Comparison of ENCODE assay signal across 20 mouse cellular contexts in the genomic region with DNA sequence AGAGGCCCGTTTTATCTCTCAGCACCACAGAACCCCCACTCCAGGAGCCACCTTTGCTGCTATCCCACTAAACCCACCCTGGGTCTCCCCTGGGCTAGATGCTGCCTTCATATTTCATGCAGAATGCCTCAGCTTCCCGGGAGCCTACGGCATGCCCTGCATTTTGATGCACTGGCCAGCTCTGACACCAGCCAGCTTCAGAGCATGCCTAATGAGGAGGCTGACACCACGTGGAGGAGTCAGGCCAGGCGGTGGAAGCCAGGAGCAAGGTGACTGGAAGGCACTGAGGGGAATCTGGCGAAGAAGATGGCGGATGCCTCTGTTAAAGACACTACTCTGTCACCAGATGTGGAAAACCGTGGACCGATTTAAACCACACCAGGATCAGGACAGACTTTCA.
DNase-seq lines count a peak whose midpoint lies in the region; ATAC-seq and TF ChIP-seq lines count a peak whose summit lies in the region.
"Had no signal": no experiment of that assay in that cellular context is flagged by ENCODE, and none has a peak within 500 bp of the region (broad histone marks: within the 10 kb centered on the region; RNA-seq: fewer than 3 reads in every experiment).

No protein-coding gene starts in this region.

- no peaks in the 10 kb centered on the region for H3K9me3 ChIP-seq in heart, embryonic 10.5 days
- no peaks in the 10 kb centered on the region for H3K9me3 ChIP-seq in hindbrain, embryonic 13.5 days
- H3K9me3 ChIP-seq in midbrain, embryonic 14.5 days (ENCODE audit: control insufficient read depth, low read length), result no peaks in the 10 kb centered on the region
- H3K9me3 ChIP-seq: embryonic facial prominence, embryonic 10.5 days; limb, embryonic 13.5 days; liver, embryonic 15.5 days had no signal

- no peaks in the 10 kb centered on the region for H3K27me3 ChIP-seq in heart, embryonic 10.5 days (ENCODE audit: insufficient read depth, poor library complexity, severe bottlenecking)
- H3K27me3 ChIP-seq in hindbrain, embryonic 13.5 days, result no peaks in the 10 kb centered on the region
- no peaks in the 10 kb centered on the region for H3K27me3 ChIP-seq in midbrain, embryonic 14.5 days (ENCODE audit: control insufficient read depth, insufficient read depth, low read length)
- H3K27me3 ChIP-seq: limb, embryonic 13.5 days; liver, embryonic 15.5 days had no signal

- ATAC-seq in hindbrain, embryonic 13.5 days (ENCODE audit: low FRiP score), result peak; percentile 52; the same call in 1 of the 2 replicates
- ATAC-seq in midbrain, embryonic 14.5 days (ENCODE audit: low FRiP score, low TSS enrichment), result peak; percentile 55; the same call in 1 of the 2 replicates
- ATAC-seq: forebrain, postnatal 0 days had no signal

- H3K27ac ChIP-seq in heart, embryonic 10.5 days, result peak overlapping the region; percentile 44
- H3K27ac ChIP-seq in left cerebral cortex, adult 2 months, result no peak overlapping the region
- H3K27ac ChIP-seq in hindbrain, embryonic 13.5 days, result 0 out of 2 replicates have a peak overlapping the region, but pooled peaks have one; percentile 8
- 0 out of 2 replicates have a peak overlapping the region, but pooled peaks have one; percentile 46 for H3K27ac ChIP-seq in midbrain, embryonic 14.5 days (replicated peaks; ENCODE audit: low read depth, low read length)
- H3K27ac ChIP-seq: embryonic facial prominence, embryonic 10.5 days; limb, embryonic 13.5 days; liver, embryonic 15.5 days had no signal

- peaks cover 19% of the 10 kb centered on the region for H3K4me1 ChIP-seq in heart, embryonic 10.5 days
- peaks cover 7% of the 10 kb centered on the region; the same call in 1 of the 2 replicates for H3K4me1 ChIP-seq in hindbrain, embryonic 13.5 days (replicated peaks)
- peaks cover 6% of the 10 kb centered on the region; the same call in 1 of the 2 replicates for H3K4me1 ChIP-seq in midbrain, embryonic 14.5 days (ENCODE audit: control insufficient read depth, insufficient read depth, low read length)
- H3K4me1 ChIP-seq: liver, embryonic 15.5 days had no signal

- H3K36me3 ChIP-seq in heart, embryonic 10.5 days, result no peaks in the 10 kb centered on the region
- no peaks in the 10 kb centered on the region for H3K36me3 ChIP-seq in hindbrain, embryonic 13.5 days
- H3K36me3 ChIP-seq in midbrain, embryonic 14.5 days (ENCODE audit: control insufficient read depth, insufficient read depth, low read length), result no peaks in the 10 kb centered on the region
- H3K36me3 ChIP-seq: embryonic facial prominence, embryonic 10.5 days; limb, embryonic 13.5 days; liver, embryonic 15.5 days had no signal

- intact Hi-C loops in heart, postnatal 25 days (cut with DNase I), result no loop called here
- intact Hi-C loops in left cerebral cortex, postnatal 4 days (cut with DNase I), result no loop called here
- intact Hi-C loops in left cerebral cortex, adult 2 months (cut with DNase I), result no loop called here

- DNase-seq in heart, embryonic 10.5 days (ENCODE audit: low spot score), result no peak
- no peak for DNase-seq in heart, postnatal 25 days (ENCODE audit: low spot score)
- peak; percentile 15 for DNase-seq in left cerebral cortex, postnatal 4 days
- no peak for DNase-seq in left cerebral cortex, adult 2 months (ENCODE audit: extremely low spot score in 1 of 2, low spot score in 2 of 2)
- DNase-seq in midbrain, embryonic 14.5 days, result peak; percentile 59
- DNase-seq in right cerebral cortex, postnatal 4 days, result no peak
- no peak for DNase-seq in right cerebral cortex, postnatal 25 days
- DNase-seq: adrenal gland, adult 2 months; cerebellum, adult 8-10 months; forebrain, postnatal 0 days; gastrocnemius, postnatal 36 days; heart, postnatal 4 days; lung, postnatal 10 days; retina, postnatal 1 day; spleen, adult 18-20 months had no signal

- WGBS in heart, embryonic 10.5 days, result 55% methylated on average over 9 of the region's 9 CpGs
- WGBS in hindbrain, embryonic 13.5 days, result 52% methylated on average over 9 of the region's 9 CpGs
- WGBS in midbrain, embryonic 14.5 days, result 49% methylated on average over 9 of the region's 9 CpGs

- no peak overlapping the region for H3K4me2 ChIP-seq in hindbrain, embryonic 13.5 days
- no peak overlapping the region for H3K4me2 ChIP-seq in midbrain, embryonic 14.5 days (ENCODE audit: low read length)
- H3K4me2 ChIP-seq: limb, embryonic 13.5 days; liver, embryonic 15.5 days had no signal

- no peak overlapping the region for H3K9ac ChIP-seq in hindbrain, embryonic 13.5 days
- no peak overlapping the region for H3K9ac ChIP-seq in midbrain, embryonic 14.5 days (replicated peaks; ENCODE audit: low read length)
- H3K9ac ChIP-seq: forebrain, postnatal 0 days; limb, embryonic 13.5 days; liver, embryonic 15.5 days had no signal

- no peak overlapping the region for H3K4me3 ChIP-seq in heart, embryonic 10.5 days
- no peak overlapping the region for H3K4me3 ChIP-seq in left cerebral cortex, adult 2 months
- no peak overlapping the region for H3K4me3 ChIP-seq in hindbrain, embryonic 13.5 days
- no peak overlapping the region for H3K4me3 ChIP-seq in midbrain, embryonic 14.5 days (replicated peaks; ENCODE audit: low read depth, low read length)
- H3K4me3 ChIP-seq: embryonic facial prominence, embryonic 10.5 days; erythroblast, embryonic 14.5 days; limb, embryonic 13.5 days; liver, embryonic 15.5 days had no signal

- TF ChIP-seq CTCF in left cerebral cortex, adult 2 months (IDR thresholded peaks at IDR 0.05), result no peak

Comparison
In these comparisons a context has a peak if more than half of its experiments do, and no peak if none do; other contexts are left out.
1. DNase-seq: peak in left cerebral cortex, postnatal 4 days (single experiment) and midbrain, embryonic 14.5 days (single experiment); none in heart, embryonic 10.5 days (single experiment), heart, postnatal 25 days (single experiment), left cerebral cortex, adult 2 months (0 of 2), right cerebral cortex, postnatal 4 days (single experiment) and right cerebral cortex, postnatal 25 days (single experiment).